Mouse (Mus musculus) WW6 (cell line): ENCODE measurements around the gene Fbxo7.

Experiments used
- DNase-seq: peaks from one replicate; pipeline ENCODE4 v3.0.0-alpha.2; 2013; ENCODE audit warnings: low read depth, low spot score

The Fbxo7 gene

DNA sequence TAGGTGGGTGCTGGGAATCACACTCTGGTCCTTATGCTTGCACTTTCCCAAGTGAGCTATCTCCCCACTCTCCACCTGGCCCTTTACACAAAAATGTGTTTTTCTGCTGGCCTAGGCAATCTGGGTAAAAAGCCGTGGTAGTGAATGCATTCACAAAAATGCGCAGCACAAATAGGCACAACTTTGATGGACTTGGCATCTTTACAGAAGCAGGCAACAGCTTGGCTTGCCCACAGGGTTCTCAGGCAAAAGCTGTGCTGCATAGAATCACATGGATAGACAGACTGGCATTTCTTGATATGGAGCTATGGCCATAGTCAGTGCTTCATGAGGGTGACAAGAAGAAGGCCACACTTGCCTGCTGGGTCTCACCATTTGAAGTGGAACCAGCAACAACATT, 57.0 kb downstream of the Fbxo7 start:
- no peak for DNase-seq

DNA sequence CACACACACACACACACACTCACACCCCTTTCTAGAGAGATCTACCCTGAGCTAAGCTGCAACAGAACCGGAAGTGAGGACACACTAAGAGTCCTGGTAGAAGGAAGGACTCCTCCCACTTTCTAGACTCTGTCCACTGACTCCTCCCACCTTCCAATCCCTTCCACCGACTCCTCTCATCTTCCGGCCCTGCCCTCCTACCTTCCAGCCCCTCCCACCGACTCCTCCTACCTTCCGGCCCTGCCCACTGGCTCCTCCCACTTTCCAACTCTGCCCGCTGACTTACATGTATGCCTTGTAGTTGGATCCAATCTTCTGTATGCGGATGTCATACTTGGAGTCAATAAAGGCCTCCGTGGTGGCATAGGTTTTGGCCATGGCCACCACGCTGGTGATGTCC, 58.1 kb downstream of the Fbxo7 start:
- peak; percentile 38 for DNase-seq

DNA sequence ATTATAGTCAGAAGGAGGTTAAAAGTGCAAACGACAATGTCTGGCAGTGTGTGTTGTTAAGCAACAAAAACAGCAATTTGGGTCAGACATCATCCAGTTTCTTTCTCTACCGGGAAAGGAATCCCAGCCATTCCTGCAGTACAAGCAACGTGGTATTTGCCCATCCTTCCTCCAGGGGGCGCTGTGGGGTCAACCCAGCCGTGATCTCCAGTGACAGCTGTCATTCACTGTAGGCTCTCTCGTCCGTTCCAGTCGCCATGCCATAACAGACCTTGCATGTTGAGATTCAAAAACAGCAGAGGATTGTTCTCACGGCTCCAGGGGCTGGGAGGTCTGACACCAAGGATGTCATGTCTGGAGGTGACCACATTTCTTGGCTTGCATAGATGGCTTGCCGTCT, 70.1 kb downstream of the Fbxo7 start:
- DNase-seq = peak; percentile 4

DNA sequence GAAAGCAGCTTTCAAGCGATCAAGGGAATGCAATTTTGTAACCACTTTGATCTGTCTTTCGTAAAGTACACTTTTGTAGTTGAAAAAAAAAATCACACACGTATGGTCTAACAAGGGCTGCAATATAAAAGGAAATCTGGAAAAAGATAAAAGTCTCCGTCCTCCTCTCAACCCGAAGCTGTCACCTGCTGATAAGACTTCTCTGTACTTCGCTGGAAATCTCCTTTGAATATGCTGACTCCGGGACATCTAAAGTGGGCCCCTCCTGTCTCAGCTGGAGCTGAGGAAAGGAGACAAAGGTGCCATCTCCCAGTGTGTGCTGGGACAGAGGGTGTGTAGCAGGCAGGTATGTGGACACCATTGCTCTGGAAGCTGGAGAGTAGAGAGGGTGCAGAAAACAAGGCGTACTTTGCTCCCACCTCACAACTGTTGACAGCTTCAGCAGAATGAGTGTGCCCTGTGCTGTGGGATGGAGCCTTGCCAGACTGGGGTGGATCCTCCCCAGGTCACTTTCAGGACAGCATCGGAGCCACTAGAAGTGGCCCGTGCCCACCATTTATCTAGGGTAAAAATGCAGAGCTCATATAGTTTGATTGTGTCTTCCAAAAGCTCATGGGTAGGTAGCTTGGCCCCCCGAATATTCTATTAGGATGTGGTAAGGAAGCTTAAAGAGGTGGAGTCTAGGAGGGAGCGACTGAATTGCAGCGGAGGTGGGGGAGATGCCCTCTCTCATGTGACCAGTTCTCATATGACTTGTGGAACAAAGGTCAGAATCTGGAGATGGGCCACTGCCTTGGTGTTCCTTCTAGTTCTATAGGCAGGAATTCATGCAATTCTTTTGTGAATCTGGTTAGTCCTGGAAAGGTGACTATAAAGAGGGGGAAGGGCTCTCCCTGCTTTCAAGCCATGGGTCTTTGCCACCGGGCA, 71.6 kb downstream of the Fbxo7 start:
- no peak for DNase-seq

DNA sequence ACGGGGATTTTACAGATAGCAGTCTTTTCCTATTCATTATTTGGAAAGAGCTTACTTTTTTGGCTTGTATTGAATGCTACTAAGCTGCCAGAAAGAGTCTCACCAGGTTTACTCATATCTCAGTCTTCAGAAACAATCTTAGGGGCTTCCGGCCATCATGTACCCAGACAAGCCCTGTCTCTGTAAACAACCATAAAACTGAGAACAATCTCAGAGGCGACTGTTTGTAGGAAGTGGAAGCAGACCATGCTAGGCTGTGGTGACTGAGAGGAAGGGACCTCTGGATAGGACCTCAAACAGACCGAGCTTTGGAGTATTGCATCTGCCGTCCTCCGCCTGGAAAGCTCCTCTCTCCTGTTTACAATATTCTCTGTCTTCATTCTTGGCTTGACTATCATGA, 76.6 kb downstream of the Fbxo7 start:
- DNase-seq = no peak

GRCm38 (mm10) chr10:86100281-86100851, 78.6 kb downstream of the Fbxo7 start:
- DNase-seq = no peak
